Mouse (Mus musculus) myocyte (in vitro differentiated cells): ENCODE data around the gene Agpat1.

Experiments
- CEBPB ChIP-seq: IDR thresholded peaks from 2 replicates; pipeline ENCODE4 v1.6.1; 2011; ENCODE audit warnings: mild to moderate bottlenecking, moderate library complexity; ENCODE audit not compliant: poor library complexity, insufficient read depth, severe bottlenecking
- MAX ChIP-seq: IDR thresholded peaks from one replicate; pipeline ENCODE4 v1.6.1; 2011; ENCODE audit warnings: low read depth, mild to moderate bottlenecking, control low read depth
- MYOG ChIP-seq, 3 experiments: IDR thresholded peaks; one replicate each; pipeline ENCODE4 v1.6.1; 2011; ENCODE audit warnings: control low read depth in 2 of 3, low read depth in 2 of 3, mild to moderate bottlenecking in 2 of 3; ENCODE audit not compliant: insufficient read length in 2 of 3, control insufficient read depth in 1 of 3, insufficient read depth in 1 of 3
- POLR2A ChIP-seq: IDR thresholded peaks from one replicate; pipeline ENCODE4 v1.6.1; 2011; ENCODE audit warnings: low read depth, mild to moderate bottlenecking, control low read depth, moderate library complexity; ENCODE audit not compliant: insufficient read length
- POLR2AphosphoS2 ChIP-seq: IDR thresholded peaks from one replicate; pipeline ENCODE4 v1.6.1; 2011; ENCODE audit warnings: low read depth, control low read depth; ENCODE audit not compliant: insufficient read length
- REST ChIP-seq: IDR thresholded peaks from one replicate; pipeline ENCODE4 v1.6.1; 2011; ENCODE audit warnings: mild to moderate bottlenecking, control low read depth, moderate library complexity; ENCODE audit not compliant: insufficient read depth, insufficient read length
- SRF ChIP-seq: IDR thresholded peaks from one replicate; pipeline ENCODE4 v1.6.1; 2011; ENCODE audit warnings: low read depth; ENCODE audit not compliant: control insufficient read depth, insufficient read length
- TCF12 ChIP-seq: IDR thresholded peaks from one replicate; pipeline ENCODE4 v1.6.1; 2011; ENCODE audit warnings: mild to moderate bottlenecking, control low read depth; ENCODE audit not compliant: poor library complexity, insufficient read depth, severe bottlenecking
- TCF3 ChIP-seq: IDR thresholded peaks from one replicate; pipeline ENCODE4 v1.6.1; 2011; ENCODE audit warnings: low read depth, control low read depth; ENCODE audit not compliant: insufficient read length
- USF1 ChIP-seq: IDR thresholded peaks from one replicate; pipeline ENCODE4 v1.6.1; 2011; ENCODE audit warnings: low read depth, mild to moderate bottlenecking, control low read depth, moderate library complexity

DNA sequence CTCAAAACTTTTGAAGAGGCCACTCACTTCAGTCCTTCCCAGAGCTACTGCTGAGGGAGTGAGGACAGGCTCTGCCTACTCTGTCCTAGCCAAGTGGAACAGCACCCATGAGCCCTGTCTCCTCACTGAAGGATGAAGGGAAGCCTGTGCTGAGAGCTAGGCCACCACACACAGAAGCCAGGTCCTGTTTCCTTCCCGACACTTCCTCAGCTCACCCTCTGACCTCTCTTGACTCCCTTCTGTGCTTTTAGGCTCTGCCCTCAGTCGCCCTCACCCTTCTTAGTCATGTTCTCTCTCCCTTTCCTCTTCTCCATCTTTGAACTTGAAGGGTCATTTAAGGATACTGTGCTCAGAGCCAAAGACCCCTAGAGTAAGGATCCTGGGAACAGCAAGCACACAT, 53.2 kb downstream of the Agpat1 start:
- TF ChIP-seq USF1 (no peak), MAX (no peak), TCF12 (no peak), POLR2AphosphoS2 (no peak), POLR2A (no peak), CEBPB (no peak), SRF (no peak), TCF3 (no peak), MYOG (IDR thresholded peaks at IDR 0.05; ENCODE audit: control insufficient read depth in 1 of 3, insufficient read depth in 1 of 3, insufficient read length in 2 of 3, low read depth in 2 of 3) (no peak), REST (no peak)
